Mouse (Mus musculus): Measurements from ENCODE around the gene Zfp938. TPM values are rescaled to one million over a fixed set of nuclear protein-coding genes. Genes with fewer than 3 reads are reported as not detected.

Zfp938 gene
- 15.8 and 15.9 TPM in 2 replicates for polyA plus RNA-seq (2014; fragmentation: Nextera tagmentation; extraction: Ambion mirVana)

DNA sequence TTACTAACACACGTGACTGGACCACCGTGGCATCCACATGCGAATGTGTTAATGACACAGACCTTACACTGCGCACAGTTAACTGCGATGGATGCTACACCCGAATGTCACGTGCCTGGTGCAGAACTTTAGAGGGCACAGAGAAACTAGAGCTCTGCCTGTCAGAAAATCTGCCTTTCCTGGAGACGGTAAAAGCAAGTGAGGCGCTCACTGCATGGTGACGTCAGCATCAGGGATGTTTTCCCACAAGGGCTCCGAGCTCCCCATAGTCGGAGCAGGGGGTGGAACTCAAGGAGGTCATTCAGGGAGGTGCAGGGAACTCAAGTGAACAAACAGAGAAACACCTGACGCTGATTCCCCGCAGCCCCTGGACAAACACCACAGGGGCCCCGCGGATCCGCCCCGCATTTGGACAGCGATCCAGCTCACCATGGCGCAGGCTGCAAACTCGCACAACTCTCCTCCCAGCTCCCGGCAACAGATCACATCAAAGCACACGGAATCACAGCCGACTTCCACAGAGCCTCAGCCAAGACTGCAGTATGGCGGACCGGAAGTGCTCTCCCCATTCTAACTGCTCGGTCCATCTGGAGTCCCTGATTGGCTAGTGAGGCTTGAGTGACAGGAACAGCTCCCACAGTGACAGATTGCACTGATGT lies at the start of gene Zfp938:
Zfp938 (minus strand) TSS at position 539 of the 659 bp plus-strand sequence.
- ATAC-seq (ENCODE audit: insufficient number of reproducible peaks, low FRiP score, low TSS enrichment, low read depth) (peak; percentile 100), DNase-seq (ENCODE audit: low spot score) (peak; percentile 83)
- Histone ChIP-seq H3K27me3 (ENCODE audit: control insufficient read depth, insufficient read depth, low read length) (no peaks in the 10 kb centered on the region), H3K9me3 (ENCODE audit: control insufficient read depth, low read length) (no peaks in the 10 kb centered on the region; the same call in 1 of the 2 replicates), H3K36me3 (ENCODE audit: control insufficient read depth, insufficient read depth, low read length) (peaks cover 2% of the 10 kb centered on the region; the same call in 1 of the 2 replicates), H3K4me1 (ENCODE audit: control insufficient read depth, insufficient read depth, low read length) (0 out of 2 replicates have a peak, but pooled peaks cover 3% of the 10 kb centered on the region), H3K4me2 (ENCODE audit: low read depth, severe bottlenecking) (peak within 1 kb of the TSS; percentile 54), H3K27ac (replicated peaks; ENCODE audit: low read depth, low read length) (0 out of 2 replicates have a peak within 1 kb of the TSS, but pooled peaks have one; percentile 36), H3K4me3 (ENCODE audit: low read depth, low read length) (peak within 1 kb of the TSS; percentile 83), H3K9ac (ENCODE audit: low read length) (peak within 1 kb of the TSS; percentile 82)
- WGBS = 3% methylated on average over 27 of the region's 27 CpGs

DNA sequence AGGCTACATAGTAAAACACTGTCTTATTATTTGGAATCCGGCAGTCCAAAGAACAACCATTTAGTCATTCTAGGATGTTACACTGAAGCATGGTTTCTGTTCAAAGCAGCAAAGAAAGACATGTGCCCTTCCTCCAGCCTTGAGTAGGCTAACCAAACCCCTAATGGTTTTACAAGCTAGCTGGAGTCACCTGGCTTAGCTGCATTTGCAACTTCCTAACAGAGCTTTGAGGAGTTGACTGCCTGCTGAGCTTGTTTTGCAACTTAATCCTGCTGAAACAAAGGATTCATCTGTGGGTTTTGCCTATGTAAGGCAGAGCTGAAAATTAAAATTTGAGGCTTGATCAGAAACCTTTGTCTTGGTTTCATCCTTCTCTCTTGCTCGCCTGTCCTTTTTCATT lies 16.3 kb upstream of the Zfp938 start:
- Histone ChIP-seq H3K36me3 (ENCODE audit: control insufficient read depth, insufficient read depth, low read length) (no peaks in the 10 kb centered on the region), H3K27ac (replicated peaks; ENCODE audit: low read depth, low read length) (no peak overlapping the region), H3K4me3 (ENCODE audit: low read depth, low read length) (no peak overlapping the region), H3K4me1 (ENCODE audit: control insufficient read depth, insufficient read depth, low read length) (no peaks in the 10 kb centered on the region), H3K4me2 (ENCODE audit: low read depth, severe bottlenecking) (no peak overlapping the region), H3K27me3 (ENCODE audit: control insufficient read depth, insufficient read depth, low read length) (no peaks in the 10 kb centered on the region), H3K9ac (ENCODE audit: low read length) (no peak overlapping the region), H3K9me3 (ENCODE audit: control insufficient read depth, low read length) (no peaks in the 10 kb centered on the region)
- ATAC-seq (ENCODE audit: insufficient number of reproducible peaks, low FRiP score, low TSS enrichment, low read depth) (no peak), DNase-seq (ENCODE audit: low spot score) (no peak)
- 80% methylated on average over 2 of the region's 2 CpGs for WGBS

DNA sequence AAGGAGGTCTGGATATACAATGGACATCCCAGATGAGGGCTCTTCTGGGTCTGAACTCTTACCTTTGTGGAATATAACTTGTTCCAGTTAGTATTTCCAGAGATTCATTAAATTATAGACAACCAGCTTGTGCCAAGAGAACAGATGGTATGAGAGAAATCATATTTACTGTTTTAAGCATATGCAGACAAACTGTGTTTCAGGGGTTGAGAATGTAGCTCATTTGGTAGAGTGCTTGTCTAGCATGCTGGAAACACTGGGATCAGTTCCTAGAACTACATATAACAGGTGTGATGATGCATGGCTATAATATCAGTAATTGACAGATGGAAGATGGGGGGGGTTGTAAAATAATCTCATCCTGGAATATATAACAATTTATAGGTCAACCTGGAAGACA lies 3.9 kb upstream of the Zfp938 start:
- Histone ChIP-seq H3K9ac (ENCODE audit: low read length) (no peak overlapping the region), H3K4me1 (ENCODE audit: control insufficient read depth, insufficient read depth, low read length) (0 out of 2 replicates have a peak, but pooled peaks cover 3% of the 10 kb centered on the region), H3K9me3 (ENCODE audit: control insufficient read depth, low read length) (no peaks in the 10 kb centered on the region), H3K27ac (replicated peaks; ENCODE audit: low read depth, low read length) (no peak overlapping the region), H3K4me2 (ENCODE audit: low read depth, severe bottlenecking) (no peak overlapping the region), H3K36me3 (ENCODE audit: control insufficient read depth, insufficient read depth, low read length) (no peaks in the 10 kb centered on the region), H3K27me3 (ENCODE audit: control insufficient read depth, insufficient read depth, low read length) (no peaks in the 10 kb centered on the region), H3K4me3 (ENCODE audit: low read depth, low read length) (no peak overlapping the region)
- ATAC-seq (ENCODE audit: insufficient number of reproducible peaks, low FRiP score, low TSS enrichment, low read depth) (no peak), DNase-seq (ENCODE audit: low spot score) (no peak)

DNA sequence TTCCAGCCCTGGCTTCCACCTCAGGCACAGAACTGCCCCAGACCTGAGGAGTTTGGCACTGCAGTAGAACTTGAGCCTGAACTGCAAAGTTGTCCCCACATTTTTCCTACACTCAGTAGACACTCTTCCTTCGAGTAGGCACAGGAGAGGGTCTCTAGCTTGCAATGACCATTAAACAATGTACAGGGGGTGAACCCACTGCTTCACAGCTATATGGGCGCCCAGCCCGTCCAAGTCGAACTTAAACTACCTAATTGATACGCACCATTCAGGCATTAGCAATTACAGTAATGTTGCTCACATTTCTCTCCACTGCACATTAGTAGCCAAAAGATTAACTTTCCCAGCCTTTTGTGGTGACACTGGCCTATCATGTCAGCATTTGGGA lies 315 bp upstream of the Zfp938 start:
- 71% methylated on average over 5 of the region's 5 CpGs for WGBS
- no peaks in the 10 kb centered on the region for H3K27me3 ChIP-seq (ENCODE audit: control insufficient read depth, insufficient read depth, low read length)
- H3K9me3 ChIP-seq (ENCODE audit: control insufficient read depth, low read length) = no peaks in the 10 kb centered on the region; the same call in 1 of the 2 replicates
- no peak for ATAC-seq (ENCODE audit: insufficient number of reproducible peaks, low FRiP score, low TSS enrichment, low read depth)
- no peak for DNase-seq (ENCODE audit: low spot score)
- H3K4me3 ChIP-seq (ENCODE audit: low read depth, low read length) = peak overlapping the region; percentile 83
- no peak overlapping the region for H3K27ac ChIP-seq (replicated peaks; ENCODE audit: low read depth, low read length)
- H3K9ac ChIP-seq (ENCODE audit: low read length) = no peak overlapping the region
- H3K4me2 ChIP-seq (ENCODE audit: low read depth, severe bottlenecking) = peak overlapping the region; percentile 54; the same call in 1 of the 2 replicates
- peaks cover 2% of the 10 kb centered on the region; the same call in 1 of the 2 replicates for H3K36me3 ChIP-seq (ENCODE audit: control insufficient read depth, insufficient read depth, low read length)
- 0 out of 2 replicates have a peak, but pooled peaks cover 3% of the 10 kb centered on the region for H3K4me1 ChIP-seq (ENCODE audit: control insufficient read depth, insufficient read depth, low read length)

DNA sequence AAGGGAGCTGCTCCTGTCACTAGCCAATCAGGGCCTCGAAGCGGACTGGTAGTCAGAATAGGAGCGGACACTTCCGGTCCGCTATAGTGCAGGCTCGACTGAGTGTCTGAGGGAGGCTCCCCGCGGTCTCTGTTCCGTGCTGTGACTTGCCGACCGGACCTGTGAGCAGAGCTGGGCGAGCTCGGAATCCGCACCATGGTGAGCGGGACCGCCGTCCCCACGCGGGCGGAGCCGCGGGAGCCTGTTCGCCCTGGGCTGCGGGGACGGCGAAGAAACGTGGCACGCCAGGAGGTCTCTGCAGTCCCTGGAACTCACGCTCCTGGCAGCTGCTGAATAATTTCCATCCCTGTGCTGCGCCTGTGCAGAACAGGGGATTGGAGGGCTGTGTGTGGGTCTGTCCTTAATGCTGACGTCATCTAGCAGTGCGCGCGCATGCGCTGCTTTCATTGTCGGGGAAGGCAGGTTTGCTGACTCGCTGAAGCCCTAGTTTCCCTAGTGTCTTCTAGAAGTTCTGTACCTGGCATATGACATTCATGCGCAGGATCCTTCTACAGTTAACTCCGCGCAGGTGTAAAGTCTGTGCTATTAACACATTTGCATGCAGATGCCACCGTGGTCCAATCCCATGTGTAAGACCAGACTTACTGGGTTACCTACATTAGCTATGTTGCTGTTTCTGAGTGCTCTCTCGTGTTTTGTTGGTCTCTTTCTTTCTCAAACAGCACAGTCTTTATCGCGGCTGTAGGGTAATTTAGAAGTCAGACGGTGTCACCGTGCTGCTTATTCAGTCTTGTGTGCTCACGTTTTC lies 62.6 kb downstream of the Zfp938 start:
- H3K36me3 ChIP-seq (ENCODE audit: control insufficient read depth, insufficient read depth, low read length) = no peaks in the 10 kb centered on the region
- peak overlapping the region; percentile 92 for H3K27ac ChIP-seq (replicated peaks; ENCODE audit: low read depth, low read length)
- H3K4me1 ChIP-seq (ENCODE audit: control insufficient read depth, insufficient read depth, low read length) = no peaks in the 10 kb centered on the region
- H3K9me3 ChIP-seq (ENCODE audit: control insufficient read depth, low read length) = peaks cover 4% of the 10 kb centered on the region; the same call in 1 of the 2 replicates
- peak overlapping the region; percentile 82 for H3K9ac ChIP-seq (ENCODE audit: low read length)
- H3K27me3 ChIP-seq (ENCODE audit: control insufficient read depth, insufficient read depth, low read length) = no peaks in the 10 kb centered on the region
- 6% methylated on average over 47 of the region's 47 CpGs for WGBS
- peak; percentile 100 for ATAC-seq (ENCODE audit: insufficient number of reproducible peaks, low FRiP score, low TSS enrichment, low read depth)
- peak overlapping the region; percentile 58 for H3K4me3 ChIP-seq (ENCODE audit: low read depth, low read length)
- peak overlapping the region; percentile 47 for H3K4me2 ChIP-seq (ENCODE audit: low read depth, severe bottlenecking)
- peak; percentile 88 for DNase-seq (ENCODE audit: low spot score)

Other genes starting within 250 kb of the Zfp938 start
- 15.2 and 18.0 TPM in 2 replicates for gene Zfp873, start 193.2 kb downstream of the Zfp938 start, polyA plus RNA-seq (2014; fragmentation: Nextera tagmentation; extraction: Ambion mirVana)
- 7.7 and 7.9 TPM in 2 replicates for gene BC024063, start 157.9 kb downstream of the Zfp938 start, polyA plus RNA-seq (2014; fragmentation: Nextera tagmentation; extraction: Ambion mirVana)
- 6.2 and 6.3 TPM in 2 replicates for gene AU041133, start 113.3 kb downstream of the Zfp938 start, polyA plus RNA-seq (2014; fragmentation: Nextera tagmentation; extraction: Ambion mirVana)
- not detected in 2 replicates for gene 4932415D10Rik, start 75.3 kb upstream of the Zfp938 start, polyA plus RNA-seq (2014; fragmentation: Nextera tagmentation; extraction: Ambion mirVana)
- gene Gm4924, start 113.0 kb upstream of the Zfp938 start, polyA plus RNA-seq (2014; fragmentation: Nextera tagmentation; extraction: Ambion mirVana) = 8.7 and 9.9 TPM in 2 replicates